Mouse (Mus musculus) G1E (cell line): ENCODE measurements around the gene H2-DMb2. TPM values are rescaled to one million over a fixed set of nuclear protein-coding genes. Genes with fewer than 3 reads are reported as not detected.

Experiments used
- ATAC-seq: 2 replicates; pipeline ENCODE4 v1.8.0; 2016; ENCODE audit warnings: mild to moderate bottlenecking; ENCODE audit not compliant: insufficient number of reproducible peaks, poor library complexity, low FRiP score, severe bottlenecking; ENCODE audit errors: extremely low read depth
- DNase-seq: peaks from one replicate; pipeline ENCODE4 v3.0.0; 2012; ENCODE audit warnings: low spot score
- H3K27me3 ChIP-seq: 2 replicates; pipeline ENCODE4 v1.6.1; 2012; ENCODE audit warnings: mild to moderate bottlenecking, low read length, inconsistent platforms; ENCODE audit not compliant: insufficient read depth
- H3K36me3 ChIP-seq: replicated peaks from 2 replicates; pipeline ENCODE3; 2012; ENCODE audit warnings: mild to moderate bottlenecking, inconsistent platforms
- H3K4me1 ChIP-seq: 2 replicates; pipeline ENCODE4 v1.6.1; 2012; ENCODE audit warnings: low read depth, low read length, inconsistent platforms, mixed read lengths; ENCODE audit not compliant: insufficient read depth
- H3K4me3 ChIP-seq: 2 replicates; pipeline ENCODE4 v1.5.1; 2012; ENCODE audit warnings: low read depth, mild to moderate bottlenecking, inconsistent platforms, low read length, moderate library complexity, mixed read lengths
- H3K9me3 ChIP-seq: replicated peaks from 2 replicates; pipeline ENCODE4 v1.6.1; 2012; ENCODE audit warnings: inconsistent platforms
- CTCF ChIP-seq: IDR thresholded peaks from 2 replicates; pipeline ENCODE4 v1.5.1; 2012; ENCODE audit warnings: low read depth, low read length, inconsistent platforms, mixed read lengths
- GATA1 ChIP-seq: IDR thresholded peaks from 2 replicates; pipeline ENCODE4 v1.6.1; 2012; ENCODE audit warnings: borderline replicate concordance, low read length, inconsistent platforms, mixed read lengths
- GATA2 ChIP-seq: IDR thresholded peaks from 2 replicates; pipeline ENCODE4 v1.6.1; 2012; ENCODE audit warnings: low read depth, low read length, inconsistent platforms, borderline replicate concordance
- POLR2AphosphoS5 ChIP-seq: IDR thresholded peaks from 2 replicates; pipeline ENCODE4 v1.6.1; 2012; ENCODE audit warnings: low read depth, low read length, inconsistent platforms; ENCODE audit not compliant: insufficient replicate concordance
- TAL1 ChIP-seq: conservative IDR thresholded peaks from 2 replicates; pipeline ENCODE4 v1.6.1; 2012; ENCODE audit warnings: low read depth, low read length, inconsistent platforms, mixed read lengths
- polyA plus RNA-seq: library from polyadenylated mRNA; stranded (reverse); fragments of >175 nt; gene quantifications from 2 replicates; pipeline ENCODE4 v1.2.3, GENCODE M21; 2012
- total RNA-seq, 2 experiments: library from RNA; stranded (forward) in 1 of 2; stranded (reverse) in 1 of 2; fragments of 200-1000 nt in 1 of 2; fragments of >200 nt in 1 of 2; fragmentation: Nextera tagmentation in 1 of 2; gene quantifications; 2 replicates each; pipeline ENCODE4 v1.2.3; 2014 to 2017

H2-DMb2 gene
- total and polyA plus RNA-seq, 3 experiments, result not detected

DNA sequence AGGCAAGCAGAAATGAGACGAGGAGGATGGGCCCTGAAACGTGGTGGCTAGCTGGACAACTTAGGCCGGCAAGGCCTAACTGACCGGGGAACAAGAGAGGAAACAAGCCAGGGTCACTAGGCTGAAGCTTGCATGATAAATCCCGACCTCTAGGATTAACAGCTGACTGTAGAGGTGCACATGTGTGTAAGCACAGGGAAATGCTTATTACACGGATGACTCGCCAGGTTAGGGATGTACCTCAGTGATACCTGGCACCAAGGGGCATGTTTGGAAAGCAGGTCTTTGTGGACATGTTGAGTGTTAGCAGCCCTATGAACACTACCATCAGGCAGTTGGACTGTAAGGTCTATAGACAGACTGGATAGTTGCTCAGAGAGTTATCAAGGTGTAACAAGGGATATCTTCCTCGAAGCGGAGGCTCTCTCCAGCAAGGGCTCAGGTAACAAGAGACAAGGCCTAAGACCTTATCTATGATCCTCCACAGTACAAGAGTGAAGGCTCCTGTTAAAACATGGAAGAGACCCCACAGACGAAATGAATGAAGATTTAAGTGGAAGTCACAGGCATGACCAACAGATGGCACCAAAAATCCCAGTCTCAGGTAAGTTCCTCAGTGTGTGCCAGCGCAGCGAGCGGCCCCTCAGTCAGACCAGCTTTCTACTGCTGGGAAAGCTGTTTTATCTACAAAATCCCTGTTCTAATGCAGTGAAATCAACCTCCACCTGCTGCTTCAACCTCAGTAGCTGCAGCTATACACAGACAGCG, 33.9 kb upstream of the H2-DMb2 start:
- no peak for DNase-seq
- TF ChIP-seq TAL1 (no peak), POLR2AphosphoS5 (0 out of 2 replicates have a peak, but pooled peaks have one; percentile 5)
- H3K9me3 ChIP-seq, result 0 out of 2 replicates have a peak, but pooled peaks cover 2% of the 10 kb centered on the region
- H3K36me3 ChIP-seq, result peaks cover 66% of the 10 kb centered on the region
- no peaks in the 10 kb centered on the region for H3K27me3 ChIP-seq
- no peak for ATAC-seq
- H3K4me3 ChIP-seq, result no peak overlapping the region
- H3K4me1 ChIP-seq, result peaks cover 35% of the 10 kb centered on the region

- TF ChIP-seq GATA2 (no peak), POLR2AphosphoS5 (peak; percentile 38; the same call in 1 of the 2 replicates), TAL1 (no peak)
- peaks cover 41% of the 10 kb centered on the region for H3K4me1 ChIP-seq
- peaks cover 72% of the 10 kb centered on the region for H3K36me3 ChIP-seq
- DNase-seq (no peak), ATAC-seq (no peak)
- no peaks in the 10 kb centered on the region for H3K27me3 ChIP-seq
- no peak overlapping the region for H3K4me3 ChIP-seq
- 0 out of 2 replicates have a peak, but pooled peaks cover 2% of the 10 kb centered on the region for H3K9me3 ChIP-seq
These were observed 33.3 kb upstream of the H2-DMb2 start for GRCm38 (mm10) chr17:34109806-34110195.

DNA sequence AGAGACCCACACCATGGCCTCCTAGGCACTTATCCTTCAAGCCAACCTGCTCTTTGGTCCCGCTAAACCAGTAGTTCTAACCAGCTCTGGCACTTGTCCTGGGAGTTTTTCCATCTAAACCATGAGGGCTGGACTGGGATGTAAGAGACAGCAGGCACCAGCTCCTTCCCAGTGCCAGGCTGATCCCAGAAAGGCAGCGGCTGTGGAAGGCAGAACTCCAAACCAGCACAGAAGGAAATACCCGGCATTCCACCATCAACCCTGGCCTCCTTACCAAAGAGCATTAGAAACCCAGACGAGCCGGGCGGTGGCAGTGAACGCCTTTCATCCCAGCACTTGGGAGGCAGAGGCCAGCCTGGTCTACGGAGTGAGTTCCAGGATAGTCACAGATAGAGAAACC, 32.8 kb upstream of the H2-DMb2 start:
- Histone ChIP-seq H3K9me3 (0 out of 2 replicates have a peak, but pooled peaks cover 2% of the 10 kb centered on the region), H3K4me3 (no peak overlapping the region), H3K27me3 (no peaks in the 10 kb centered on the region), H3K4me1 (peaks cover 46% of the 10 kb centered on the region), H3K36me3 (peaks cover 77% of the 10 kb centered on the region)
- DNase-seq, result no peak
- no peak for TF ChIP-seq POLR2AphosphoS5
- no peak for TF ChIP-seq CTCF
- TF ChIP-seq GATA1, result no peak
- TF ChIP-seq TAL1, result no peak
- TF ChIP-seq GATA2, result no peak
- no peak for ATAC-seq

- TF ChIP-seq CTCF, result no peak
- no peak for TF ChIP-seq TAL1
- TF ChIP-seq GATA1, result no peak
- TF ChIP-seq POLR2AphosphoS5, result no peak
- no peak for TF ChIP-seq GATA2
- no peaks in the 10 kb centered on the region for H3K27me3 ChIP-seq
- no peaks in the 10 kb centered on the region for H3K9me3 ChIP-seq
- ATAC-seq (no peak), DNase-seq (no peak)
- peaks cover 100% of the 10 kb centered on the region for H3K36me3 ChIP-seq
- H3K4me3 ChIP-seq, result peak overlapping the region; percentile 23; the same call in 1 of the 2 replicates
- peaks cover 59% of the 10 kb centered on the region for H3K4me1 ChIP-seq
These were observed 29.0 kb upstream of the H2-DMb2 start for GRCm38 (mm10) chr17:34114114-34114513.

DNA sequence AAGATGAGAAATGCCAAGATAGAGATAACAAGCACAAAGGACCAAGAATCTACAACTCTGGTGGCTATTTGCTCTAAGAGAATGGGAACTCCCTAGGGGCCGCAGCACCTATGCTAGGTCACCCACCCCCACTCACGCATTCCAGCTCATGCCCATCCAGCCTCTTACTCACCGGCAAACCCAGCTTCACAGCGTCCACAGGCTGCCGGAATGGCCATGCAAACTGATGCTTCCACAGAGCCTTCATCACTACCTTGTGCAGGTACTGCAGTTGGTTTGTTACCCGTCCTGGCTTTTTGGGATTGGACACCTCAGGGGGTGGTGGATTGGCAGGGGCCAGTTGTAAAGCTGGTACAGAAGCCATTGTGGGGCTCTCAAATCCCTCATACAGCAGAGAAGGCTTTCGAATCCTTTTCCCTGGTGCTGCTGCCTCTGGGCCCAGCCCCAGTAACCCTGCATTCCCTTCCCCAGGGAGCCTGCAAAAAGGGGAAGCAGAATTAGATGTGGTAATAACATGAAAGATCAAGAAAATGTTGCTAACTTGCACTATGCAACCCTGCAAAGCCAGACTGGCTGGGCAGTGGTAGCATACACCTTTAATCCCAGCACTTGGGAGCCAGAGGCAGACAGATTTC, 26.3 kb upstream of the H2-DMb2 start:
- DNase-seq (peak; percentile 40), ATAC-seq (no peak)
- TF ChIP-seq TAL1 (no peak), GATA2 (no peak), CTCF (no peak), POLR2AphosphoS5 (0 out of 2 replicates have a peak, but pooled peaks have one; percentile 71)
- peak overlapping the region; percentile 99 for H3K4me3 ChIP-seq
- no peaks in the 10 kb centered on the region for H3K27me3 ChIP-seq
- H3K9me3 ChIP-seq, result no peaks in the 10 kb centered on the region
- H3K36me3 ChIP-seq, result peaks cover 85% of the 10 kb centered on the region
- peaks cover 46% of the 10 kb centered on the region for H3K4me1 ChIP-seq

GRCm38 (mm10) chr17:34117421-34118112, 25.5 kb upstream of the H2-DMb2 start:
- Histone ChIP-seq H3K36me3 (peaks cover 78% of the 10 kb centered on the region), H3K4me1 (peaks cover 41% of the 10 kb centered on the region), H3K9me3 (no peaks in the 10 kb centered on the region), H3K4me3 (peak overlapping the region; percentile 99), H3K27me3 (no peaks in the 10 kb centered on the region)
- TF ChIP-seq GATA1 (no peak), CTCF (no peak), GATA2 (no peak), POLR2AphosphoS5 (no peak; the same call in 1 of the 2 replicates), TAL1 (no peak)
- DNase-seq, result peak; percentile 55
- ATAC-seq, result no peak
